Mouse (Mus musculus): Measurements from ENCODE around the gene Akap2.
A peak's percentile ranks its signal among the peaks of the same experiment; 100 is the strongest.

The Akap2 gene

DNA sequence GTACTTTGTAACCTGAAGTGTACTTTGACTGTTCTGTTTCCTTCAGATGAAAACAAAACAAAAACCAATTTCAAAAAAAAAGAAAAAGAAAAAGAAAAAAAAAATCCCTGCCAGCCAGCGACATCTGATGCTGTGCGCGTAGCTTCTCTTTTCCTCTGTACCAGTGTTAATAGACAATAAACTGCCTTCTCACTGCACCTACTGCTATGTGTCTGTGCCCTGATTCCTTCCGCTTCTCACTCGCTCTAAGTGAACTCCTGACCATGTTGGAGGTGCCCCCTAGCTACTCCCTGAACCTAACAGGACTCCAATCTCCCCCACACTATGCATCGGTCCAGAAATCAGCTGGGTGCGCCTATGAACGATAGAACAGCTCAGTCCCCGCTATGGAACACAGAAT lies at the start of gene Akap2:
Akap2 (plus strand) TSS at position 304 of the 400 bp plus-strand sequence.
- no peak for DNase-seq

DNA sequence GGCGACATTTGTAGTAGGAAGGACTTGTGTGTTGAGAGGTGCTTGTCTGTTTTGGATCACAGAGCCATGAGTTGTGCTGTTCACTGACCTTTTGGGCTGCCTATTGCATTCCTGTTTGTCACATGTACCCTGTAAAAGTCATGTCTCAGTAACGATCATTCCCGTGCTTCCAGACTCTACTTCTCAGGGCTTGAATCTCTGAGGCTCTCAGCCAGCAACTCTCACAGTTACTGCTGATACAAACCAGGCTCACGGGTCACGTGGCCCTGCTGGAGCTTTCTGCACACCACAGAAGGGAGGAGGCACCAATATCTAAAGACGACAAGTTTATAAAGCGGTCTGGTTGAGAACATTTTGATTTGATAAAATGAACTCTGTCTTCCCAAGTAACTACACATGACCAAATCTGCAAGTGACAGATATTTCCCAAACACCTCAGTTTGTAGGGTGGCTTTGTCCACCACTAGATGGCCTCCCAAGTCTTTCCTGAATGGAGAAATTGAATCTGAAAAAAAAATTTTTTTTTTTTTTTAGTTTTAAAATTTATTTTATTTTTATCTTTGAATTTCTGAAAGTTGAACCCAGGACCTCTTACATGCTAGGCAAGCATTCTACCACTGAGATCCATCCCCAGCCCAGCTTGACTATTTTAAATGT lies 46.5 kb upstream of the Akap2 start:
- DNase-seq, result no peak

DNA sequence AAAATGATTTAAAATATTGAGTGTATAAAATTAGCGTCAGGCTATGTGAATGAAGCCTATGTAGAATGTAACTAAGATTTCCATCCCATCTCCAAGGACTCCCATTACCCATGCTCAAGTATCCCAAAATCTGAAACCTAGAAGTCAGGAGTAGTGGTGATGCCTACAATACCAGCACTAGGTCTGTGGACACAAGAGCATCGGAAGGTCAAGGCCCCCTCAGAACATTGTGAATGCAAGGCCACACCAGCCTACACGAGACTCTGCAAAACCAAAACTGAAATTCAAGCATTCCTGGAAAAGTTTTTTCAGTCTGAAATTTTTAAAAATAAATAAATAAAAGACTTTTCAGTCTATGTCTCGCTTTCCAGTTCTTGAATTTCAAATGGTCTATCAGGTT lies 44.9 kb upstream of the Akap2 start:
- no peak for DNase-seq

DNA sequence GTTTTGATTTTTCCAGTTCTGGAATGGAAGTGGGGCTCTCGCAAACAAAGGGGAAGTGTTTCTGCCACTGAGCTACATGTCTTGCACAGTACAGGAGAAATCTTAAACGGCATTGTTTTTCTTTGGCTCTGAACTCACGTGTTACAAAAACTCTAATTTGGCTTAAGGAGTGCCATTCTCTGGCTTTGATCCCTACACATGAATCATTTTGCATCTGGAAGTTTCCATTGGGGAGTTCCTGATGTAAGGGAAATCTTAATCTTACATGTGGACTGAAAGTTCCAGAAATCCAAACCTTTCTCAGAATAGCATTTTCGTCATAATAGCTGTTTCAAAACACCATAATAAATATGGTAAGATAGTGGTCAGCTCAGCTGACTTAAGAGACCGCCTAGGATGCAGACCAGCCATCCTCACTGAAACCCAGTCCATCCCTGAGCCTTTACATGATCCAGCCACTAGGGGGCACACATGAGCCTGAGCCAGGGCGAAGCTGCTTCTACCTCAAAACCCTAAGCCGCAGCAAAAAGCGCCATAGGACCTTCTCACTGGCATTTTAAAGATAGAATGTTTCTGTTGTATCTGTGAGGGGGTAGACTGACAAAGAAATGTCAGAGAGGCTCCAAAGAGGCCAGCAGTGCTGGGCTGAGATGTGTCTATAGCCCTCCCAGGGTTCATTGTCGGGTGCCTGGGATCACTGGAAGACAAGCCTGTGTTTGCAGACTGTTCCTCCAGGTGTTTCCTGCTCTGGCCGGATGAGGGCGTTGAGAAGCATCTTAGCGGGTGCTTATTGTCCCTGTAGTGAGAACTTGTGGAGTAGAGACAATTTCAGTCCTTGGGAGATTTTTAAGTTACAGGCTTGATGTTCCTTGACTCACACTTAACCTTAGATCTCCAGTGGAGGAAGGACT lies 44.2 kb upstream of the Akap2 start:
- DNase-seq, result peak; percentile 85 to 90

DNA sequence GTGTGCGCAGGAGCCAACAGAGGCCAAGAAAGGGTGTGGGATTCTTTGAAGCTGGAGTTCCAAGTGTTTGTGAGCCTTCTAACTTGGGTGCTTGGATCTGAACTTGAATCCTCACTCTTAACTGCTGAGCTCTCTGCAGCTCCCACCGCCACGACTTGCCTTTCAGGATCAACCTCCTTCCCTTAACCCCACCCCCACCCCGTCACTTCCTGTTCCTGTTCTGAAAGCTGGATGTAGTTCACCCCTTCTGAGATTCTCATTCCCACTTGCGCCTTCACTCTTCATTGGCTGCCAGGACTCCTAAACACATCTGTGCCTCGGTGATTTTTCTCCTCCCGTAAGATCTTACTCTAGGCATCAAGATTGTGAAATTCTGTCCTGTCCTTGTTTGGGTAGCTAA lies 43.1 kb upstream of the Akap2 start:
- DNase-seq, result no peak

DNA sequence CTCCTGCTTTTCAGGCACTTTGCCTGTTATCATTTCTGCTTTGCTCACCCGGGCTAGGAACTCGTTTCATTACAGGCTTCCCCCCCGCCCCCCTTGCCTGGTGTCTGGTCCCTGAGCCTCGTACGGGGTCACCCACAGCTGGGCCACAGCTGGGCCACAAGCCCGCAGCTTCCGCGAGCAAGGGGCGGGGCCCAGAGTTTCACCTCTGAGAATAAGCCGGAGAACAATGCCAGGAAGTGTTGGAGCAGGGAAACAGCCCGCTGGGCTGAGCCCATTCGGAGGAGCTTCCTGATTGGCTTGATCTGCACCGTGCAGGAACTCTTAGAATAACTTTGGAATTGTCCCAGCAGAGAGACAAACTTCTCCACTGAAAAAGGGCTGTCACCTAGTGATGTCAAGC lies 42.1 kb upstream of the Akap2 start:
- DNase-seq, result peak in 1 of 2 experiments; percentile 15

DNA sequence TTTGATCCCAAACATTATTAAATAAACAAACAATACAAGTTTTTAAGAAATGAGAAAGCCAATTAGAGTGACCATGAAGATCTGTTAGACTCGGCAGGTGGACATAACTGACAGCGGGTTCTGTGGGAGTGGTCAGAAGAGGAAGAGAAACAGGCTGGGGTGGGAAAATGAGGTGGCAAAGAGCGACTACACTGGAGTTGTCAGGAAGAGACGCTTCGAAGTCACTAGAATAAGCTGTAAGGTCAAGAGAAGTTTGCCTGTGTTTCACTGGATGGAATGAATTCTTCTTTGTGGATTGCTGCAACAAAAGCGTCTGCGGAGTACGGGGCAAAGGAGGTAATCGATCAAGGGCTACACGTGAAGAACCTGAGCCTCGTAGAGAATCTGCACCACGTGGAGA lies 39.5 kb upstream of the Akap2 start:
- no peak for DNase-seq

DNA sequence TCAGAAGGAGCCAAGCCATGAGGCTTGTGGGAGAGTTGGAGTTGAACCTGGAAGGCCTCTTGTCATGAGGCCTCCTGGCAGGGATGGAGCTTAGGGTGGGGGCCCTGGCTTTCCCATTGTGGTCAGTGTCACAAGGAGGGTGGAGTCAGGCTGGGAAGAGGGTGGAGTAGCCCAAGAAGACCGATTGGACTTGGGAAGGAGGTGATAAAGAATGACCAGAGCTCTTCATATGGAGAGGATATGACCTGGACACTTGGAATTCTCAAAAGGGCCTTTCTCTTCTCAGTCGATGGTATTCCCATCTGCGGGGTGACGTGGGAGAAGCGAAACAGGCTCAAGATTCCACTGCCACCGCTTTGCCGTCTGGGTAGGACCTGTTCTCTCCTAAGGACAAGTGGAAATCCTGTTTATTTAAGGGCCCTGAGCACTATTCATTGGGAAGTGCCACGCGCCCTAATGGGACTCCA lies 38.4 kb upstream of the Akap2 start:
- no peak for DNase-seq

DNA sequence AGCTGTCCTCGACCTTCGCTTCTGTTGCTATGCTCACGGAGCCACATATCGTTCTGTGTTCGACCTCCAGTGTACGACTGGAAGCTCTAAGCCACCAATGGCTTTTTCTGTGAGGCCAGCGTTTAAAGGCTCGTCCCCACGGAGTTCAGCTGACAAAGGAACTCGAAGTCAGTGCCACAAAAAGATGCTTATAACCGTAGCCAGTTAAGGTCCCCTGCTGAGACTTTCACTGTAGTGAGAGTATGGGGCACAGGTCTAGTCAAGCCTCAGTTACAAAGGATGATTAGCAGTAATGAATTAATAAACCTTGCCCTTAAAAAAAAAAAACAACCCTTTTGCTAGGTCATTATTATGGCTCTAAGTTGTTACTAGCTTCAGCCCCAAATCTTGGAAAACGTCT lies 37.3 kb upstream of the Akap2 start:
- DNase-seq, result no peak

DNA sequence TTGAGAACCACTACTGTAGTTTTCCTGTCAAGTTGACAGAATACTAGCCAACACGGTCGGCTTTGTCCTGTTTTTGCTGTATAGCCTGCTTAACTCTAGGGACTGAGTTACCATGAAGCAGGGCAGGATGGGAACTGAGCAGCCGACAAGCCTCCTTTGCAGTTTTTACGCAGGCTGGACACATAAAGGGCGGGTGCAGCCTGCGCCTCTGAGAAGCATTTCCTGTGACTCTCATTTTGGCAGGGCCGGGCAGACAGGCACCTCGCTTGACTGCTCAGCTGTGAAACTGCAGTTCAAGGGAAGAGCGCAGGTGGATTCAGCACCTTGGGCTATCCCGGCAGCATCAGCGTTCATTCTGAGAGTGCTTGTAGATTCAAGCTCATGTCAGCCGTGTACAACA lies 35.9 kb upstream of the Akap2 start:
- peak; percentile 49 to 51 for DNase-seq

DNA sequence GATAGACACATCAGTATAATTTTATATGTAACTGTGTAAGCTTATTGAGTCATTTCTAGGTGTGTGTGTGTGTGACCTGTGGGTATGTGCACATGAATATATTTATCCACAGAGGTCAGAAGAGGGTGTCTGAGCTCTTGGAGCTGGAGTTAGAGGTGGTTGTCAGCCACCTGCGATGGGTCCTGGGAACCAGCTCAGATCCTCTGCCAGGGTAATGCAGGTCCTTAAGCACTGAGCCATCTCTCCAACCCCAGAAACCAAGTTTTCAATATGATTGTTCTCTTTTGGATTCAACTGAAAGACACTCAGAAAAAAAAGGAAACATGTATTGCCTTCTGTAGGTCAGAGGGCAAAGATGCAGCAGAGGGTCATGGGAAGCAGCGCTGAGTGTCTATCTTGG lies 35.1 kb upstream of the Akap2 start:
- no peak for DNase-seq

DNA sequence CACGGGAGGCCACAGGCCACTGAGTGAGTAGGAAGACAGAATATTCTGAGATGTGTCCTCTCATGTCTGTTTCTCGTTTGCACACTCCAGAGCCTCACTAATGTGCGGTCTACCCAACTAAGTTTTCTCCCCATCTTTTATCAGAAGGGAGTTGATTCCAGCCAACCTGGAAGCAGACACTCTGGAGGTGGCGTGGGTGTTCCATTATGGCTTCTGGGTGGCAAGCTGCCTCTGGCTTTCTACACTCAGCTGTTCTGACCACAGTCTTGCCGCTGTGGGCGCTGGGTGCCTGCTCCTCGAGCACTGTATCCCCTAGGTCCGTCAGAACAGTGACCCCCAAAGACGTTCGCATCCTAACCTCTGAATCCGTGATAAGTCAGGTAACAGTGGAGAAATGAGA lies 34.5 kb upstream of the Akap2 start:
- DNase-seq, result no peak

DNA sequence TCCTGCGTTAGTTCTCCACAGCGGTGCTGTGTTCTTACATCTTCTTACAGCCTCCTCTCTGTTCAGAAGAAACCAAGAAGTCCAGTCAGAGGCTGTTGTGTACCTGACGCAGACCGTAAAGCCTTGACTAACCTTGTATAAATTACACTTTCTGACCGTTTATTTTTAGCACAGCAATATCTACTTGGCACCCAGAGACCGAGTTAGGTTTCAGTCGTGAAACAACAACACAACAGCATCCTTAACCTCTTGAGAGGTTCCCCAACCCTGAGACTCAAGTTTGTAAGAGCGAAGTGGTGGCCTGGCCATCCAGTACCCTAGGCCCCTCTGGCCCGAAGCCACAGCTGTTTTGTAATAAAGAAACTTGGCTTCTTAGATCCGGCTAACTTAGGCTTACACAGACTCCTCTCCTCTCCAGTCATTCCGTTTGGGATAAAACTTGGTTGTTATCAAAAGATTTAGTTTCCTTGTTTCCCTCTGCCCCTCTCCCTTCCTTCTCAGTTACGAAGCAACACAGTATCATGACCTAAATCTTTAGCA lies 32.7 kb upstream of the Akap2 start:
- DNase-seq, result no peak

DNA sequence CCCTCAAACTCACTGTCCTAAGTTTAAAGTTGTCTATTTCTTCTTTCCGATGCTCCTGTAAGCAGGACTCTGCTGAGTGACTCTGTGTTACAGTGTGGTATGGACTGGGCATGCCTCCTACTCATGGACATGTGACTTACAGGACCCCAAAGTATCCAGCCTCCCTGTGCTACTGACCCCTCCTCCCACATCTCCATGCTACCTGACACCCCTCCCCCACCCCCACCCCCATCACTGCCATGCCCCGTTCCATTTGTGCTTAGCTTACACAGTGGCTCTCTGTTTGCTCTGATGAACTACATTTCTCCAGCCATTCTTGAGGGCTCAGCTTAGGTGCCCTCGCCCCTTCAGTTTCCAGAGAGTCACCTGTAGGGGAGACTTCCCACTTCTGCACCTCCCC lies 30.7 kb upstream of the Akap2 start:
- no peak for DNase-seq

DNA sequence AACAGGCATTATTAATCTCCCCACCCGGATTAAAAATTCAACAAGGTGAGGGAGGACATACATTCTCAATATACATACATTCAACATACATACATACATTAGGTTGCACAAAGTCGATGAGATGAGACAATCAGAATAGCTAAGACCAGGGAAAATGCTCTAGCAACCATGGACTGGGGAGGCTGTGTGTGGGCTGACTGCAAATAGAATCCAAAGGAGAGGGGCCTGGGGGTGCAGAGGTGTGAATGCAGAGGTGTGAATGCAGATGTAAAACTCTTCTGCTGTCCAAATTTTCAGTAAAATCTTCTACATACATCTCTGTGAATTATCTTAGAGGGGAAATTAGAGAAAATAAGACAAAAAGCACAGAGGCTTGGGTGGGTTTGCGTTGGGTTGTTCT lies 29.9 kb upstream of the Akap2 start:
- DNase-seq, result no peak

DNA sequence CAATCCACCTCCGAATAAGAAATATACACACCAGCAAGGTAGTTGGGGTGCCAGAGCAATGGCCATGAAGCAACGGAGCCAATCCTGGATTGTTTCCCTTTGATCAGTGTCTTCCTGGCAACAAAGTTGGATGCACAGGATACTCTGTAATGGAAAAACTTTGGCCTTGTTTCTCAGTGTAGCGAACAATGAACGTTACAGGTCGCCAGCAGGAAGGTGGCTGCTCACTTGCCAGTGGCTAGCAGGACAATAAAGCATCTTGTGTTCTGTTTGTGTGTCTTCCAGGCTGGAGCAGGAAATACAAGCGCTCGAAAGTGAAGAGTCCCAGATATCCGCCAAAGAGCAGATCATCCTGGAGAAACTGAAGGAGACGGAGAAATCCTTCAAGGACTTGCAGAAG lies 29.3 kb upstream of the Akap2 start:
- DNase-seq, result no peak

DNA sequence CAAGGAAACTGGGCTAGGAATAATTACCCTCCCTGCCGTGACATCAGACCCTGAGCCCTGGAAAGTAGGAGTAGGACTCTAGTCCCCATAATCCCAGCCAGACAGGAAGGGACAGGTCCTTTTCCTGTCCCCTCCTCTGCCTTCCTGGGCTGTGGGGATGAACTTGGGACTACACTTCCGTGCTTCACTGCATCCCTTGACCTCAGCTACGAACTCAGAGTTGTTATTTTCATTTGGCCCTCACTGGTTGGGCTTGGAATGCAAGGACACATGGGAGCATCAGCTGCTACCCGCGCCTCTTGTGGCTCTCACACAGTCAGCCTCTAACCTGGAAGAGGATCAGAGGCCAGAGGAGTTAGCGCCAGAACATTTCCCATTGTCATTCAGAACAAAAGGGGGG lies 27.5 kb upstream of the Akap2 start:
- no peak for DNase-seq

DNA sequence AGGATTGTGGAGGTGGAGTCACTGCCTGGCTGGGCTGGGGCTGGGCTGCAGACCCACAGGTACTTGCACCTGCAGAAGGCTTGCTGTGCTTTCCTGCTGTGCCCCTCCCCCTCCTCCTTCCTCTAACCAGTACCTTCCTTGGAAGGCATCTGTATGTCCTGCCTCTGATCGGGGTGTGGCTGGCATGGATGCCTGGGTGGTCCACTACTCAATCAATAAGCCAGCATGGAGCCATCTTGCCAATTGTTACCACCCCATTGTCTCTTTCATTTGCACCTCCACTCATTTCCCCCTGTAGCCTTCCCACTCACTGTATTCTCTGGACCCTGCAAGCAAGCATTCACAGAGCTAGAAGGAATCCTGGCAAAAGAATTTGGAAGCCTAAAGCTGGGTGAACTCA lies 26.7 kb upstream of the Akap2 start:
- DNase-seq, result no peak

DNA sequence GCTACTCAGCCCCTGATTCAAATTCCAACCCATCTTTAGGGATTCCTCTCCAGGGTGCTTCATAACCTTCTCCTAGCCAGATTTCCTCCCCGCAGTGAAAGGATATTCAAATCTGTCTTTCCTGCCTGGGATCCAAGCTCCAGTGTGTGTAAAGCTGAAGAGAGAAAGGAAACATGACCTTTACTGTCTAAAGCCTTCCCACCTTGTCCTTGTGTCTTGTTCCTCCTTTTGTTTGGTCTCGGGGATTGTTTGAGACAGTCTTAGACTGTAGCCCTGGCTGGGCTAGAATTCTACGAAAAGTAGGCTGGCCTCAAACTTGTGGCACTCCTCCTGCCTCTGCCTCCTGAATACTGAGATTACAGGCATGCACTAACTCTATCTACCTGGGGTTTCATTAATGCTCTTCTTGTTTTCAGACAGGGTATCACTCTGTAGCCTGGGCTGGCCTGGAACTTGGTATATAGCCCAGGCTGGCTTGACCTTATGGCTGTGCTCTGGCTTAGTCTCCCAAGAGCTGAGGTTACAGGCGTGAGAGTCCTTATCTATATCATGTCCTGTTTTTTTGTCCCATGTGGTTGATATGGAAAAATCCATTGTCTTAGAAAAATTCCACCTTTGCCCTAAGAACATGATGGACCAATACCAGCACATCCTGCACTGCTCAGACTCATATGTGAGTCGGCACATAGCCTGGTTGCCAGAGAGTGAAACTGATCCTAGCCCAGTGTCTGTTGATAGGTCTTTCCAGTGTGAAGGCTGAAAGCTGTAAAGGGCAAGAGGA lies 22.9 kb upstream of the Akap2 start:
- no peak for DNase-seq

DNA sequence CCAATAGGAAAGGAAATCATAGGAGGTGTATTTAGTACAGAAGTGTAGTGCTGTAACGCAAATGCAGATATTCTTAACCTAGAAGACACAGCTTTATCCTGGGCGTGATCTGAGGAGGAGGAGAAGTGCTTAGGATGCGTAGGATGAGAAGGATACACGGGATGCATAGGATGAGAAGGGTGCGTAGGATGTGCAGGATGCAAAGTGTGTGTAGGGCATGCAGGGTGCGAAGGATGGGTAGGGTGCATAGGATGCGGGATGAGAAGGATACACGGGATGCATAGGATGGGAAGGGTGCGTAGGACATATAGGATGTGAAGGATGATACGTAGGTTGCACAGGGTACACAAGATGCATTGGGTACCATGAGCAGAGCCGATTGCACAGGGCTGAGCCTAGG lies 20.5 kb upstream of the Akap2 start:
- no peak for DNase-seq

DNA sequence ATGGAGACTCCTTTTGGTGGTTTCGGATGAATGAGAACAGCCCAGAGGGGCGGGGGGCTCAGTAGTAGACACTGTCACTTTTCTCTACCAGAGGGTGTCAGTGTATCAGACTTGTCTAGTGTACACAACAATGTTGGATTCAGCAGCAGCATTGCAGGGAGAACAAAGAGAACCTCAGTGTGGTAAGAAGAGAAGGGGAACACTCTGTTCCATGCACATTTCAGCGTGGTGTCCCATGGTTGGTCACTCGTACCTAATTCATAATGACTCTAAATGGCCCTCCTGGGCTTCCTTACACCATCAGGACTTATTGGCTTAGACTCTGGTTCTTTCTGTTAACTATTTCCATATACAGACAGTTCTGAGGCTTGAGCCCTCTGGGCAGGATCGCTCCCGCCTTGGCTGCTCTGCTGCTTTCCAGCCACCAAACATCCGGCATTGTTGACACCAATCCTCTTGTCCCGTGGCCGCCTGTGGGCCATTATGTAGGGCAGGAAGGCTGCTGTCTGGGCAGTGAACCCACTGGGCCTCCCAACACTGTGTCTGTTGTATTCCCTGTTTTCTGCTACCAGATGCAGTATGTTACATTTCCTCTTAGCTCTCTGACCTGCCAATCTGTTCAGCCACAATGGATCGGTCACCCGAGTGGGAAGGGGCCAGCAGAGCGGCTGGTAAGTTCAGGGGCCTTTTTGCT lies 19.4 kb upstream of the Akap2 start:
- DNase-seq, result no peak

DNA sequence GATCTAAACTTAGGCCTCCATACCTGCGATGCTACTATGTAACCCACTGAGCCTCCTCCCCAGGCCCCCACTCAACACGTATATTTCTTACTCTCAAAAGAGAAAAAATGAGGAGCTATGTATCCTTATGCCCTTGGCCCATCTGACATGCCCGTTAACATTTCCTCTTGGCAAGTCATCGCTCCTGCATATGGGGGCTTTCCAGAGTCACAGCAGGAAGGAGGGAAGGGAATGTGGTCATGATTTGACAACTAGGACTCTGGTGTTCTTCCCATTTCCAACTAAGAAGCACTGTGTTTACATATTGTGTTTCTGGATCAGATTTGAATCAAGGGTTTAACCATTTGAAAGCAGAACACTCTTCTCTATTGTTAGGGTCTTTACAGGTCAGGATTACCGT lies 15.9 kb upstream of the Akap2 start:
- DNase-seq, result peak in 1 of 2 experiments; percentile 17

All from cerebellum, postnatal 36 days (tissue).